Mouse (Mus musculus): Measurements from ENCODE around the gene Cep57l1.
"Not testable (repeated sequence)": the region's sequence is repeated elsewhere in the genome, so short reads cannot be mapped to it uniquely, and the experiment has no call there.

The Cep57l1 gene

GRCm38 (mm10) chr10:41809771-41810563, at the start of gene Cep57l1, which contains the start of gene Sesn1:
Cep57l1 (minus strand) TSS chr10:41809871.
Sesn1 (plus strand) TSS chr10:41809935.
- DNase-seq (ENCODE audit: low spot score in 2 of 2): peak; percentile 83 to 88

- DNase-seq (ENCODE audit: low spot score in 2 of 2): no peak
Measured at GRCm38 (mm10) chr10:41848721-41849120, 39.0 kb upstream of the Cep57l1 start.

- DNase-seq (ENCODE audit: low spot score in 2 of 2): no peak
Measured at GRCm38 (mm10) chr10:41847737-41848136, 38.1 kb upstream of the Cep57l1 start.

- no peak for DNase-seq (ENCODE audit: low spot score in 2 of 2)
Measured at GRCm38 (mm10) chr10:41838911-41839310, 29.2 kb upstream of the Cep57l1 start.

- DNase-seq (ENCODE audit: low spot score in 2 of 2): no peak
Measured at GRCm38 (mm10) chr10:41834131-41834530, 24.5 kb upstream of the Cep57l1 start.

- DNase-seq (ENCODE audit: low spot score in 2 of 2): no peak
Measured at GRCm38 (mm10) chr10:41832191-41832590, 22.5 kb upstream of the Cep57l1 start.

GRCm38 (mm10) chr10:41830851-41831522, 21.3 kb upstream of the Cep57l1 start:
- peak; percentile 55 to 77 for DNase-seq (ENCODE audit: low spot score in 2 of 2)

- no peak for DNase-seq (ENCODE audit: low spot score in 2 of 2)
Measured at GRCm38 (mm10) chr10:41830445-41830844, 20.8 kb upstream of the Cep57l1 start.

- no peak for DNase-seq (ENCODE audit: low spot score in 2 of 2)
Measured at GRCm38 (mm10) chr10:41829980-41830379, 20.3 kb upstream of the Cep57l1 start.

GRCm38 (mm10) chr10:41829191-41829590, 19.5 kb upstream of the Cep57l1 start:
- no peak for DNase-seq (ENCODE audit: low spot score in 2 of 2)

GRCm38 (mm10) chr10:41827784-41828183, 18.1 kb upstream of the Cep57l1 start:
- DNase-seq (ENCODE audit: low spot score in 2 of 2): no peak

- DNase-seq (ENCODE audit: low spot score in 2 of 2): no peak
Measured at GRCm38 (mm10) chr10:41826526-41827116, 16.9 kb upstream of the Cep57l1 start.

GRCm38 (mm10) chr10:41825996-41826395, 16.3 kb upstream of the Cep57l1 start:
- DNase-seq (ENCODE audit: low spot score in 2 of 2): no peak

- no peak for DNase-seq (ENCODE audit: low spot score in 2 of 2)
Measured at GRCm38 (mm10) chr10:41825041-41825440, 15.4 kb upstream of the Cep57l1 start.

- no peak for DNase-seq (ENCODE audit: low spot score in 2 of 2)
Measured at GRCm38 (mm10) chr10:41823916-41824315, 14.2 kb upstream of the Cep57l1 start.

- not testable (repeated sequence) for DNase-seq (ENCODE audit: low spot score in 2 of 2)
Measured at GRCm38 (mm10) chr10:41823282-41823675, 13.6 kb upstream of the Cep57l1 start.

- no peak for DNase-seq (ENCODE audit: low spot score in 2 of 2)
Measured at GRCm38 (mm10) chr10:41822573-41823281, 13.1 kb upstream of the Cep57l1 start.

GRCm38 (mm10) chr10:41821171-41821570, 11.5 kb upstream of the Cep57l1 start:
- DNase-seq (ENCODE audit: low spot score in 2 of 2): no peak

GRCm38 (mm10) chr10:41820401-41820800, 10.7 kb upstream of the Cep57l1 start:
- DNase-seq (ENCODE audit: low spot score in 2 of 2): no peak

- DNase-seq (ENCODE audit: low spot score in 2 of 2): no peak
Measured at GRCm38 (mm10) chr10:41819307-41819706, 9.6 kb upstream of the Cep57l1 start.

- not testable (repeated sequence) for DNase-seq (ENCODE audit: low spot score in 2 of 2)
Measured at GRCm38 (mm10) chr10:41818733-41819070, 9.0 kb upstream of the Cep57l1 start.
